Mouse (Mus musculus): ENCODE data around the gene Xpr1.

Xpr1 gene

GRCm38 (mm10) chr1:155408577-155408966, 8.6 kb downstream of the Xpr1 start:
- ATAC-seq (ENCODE audit: insufficient number of reproducible peaks, low FRiP score, low TSS enrichment) = no peak

GRCm38 (mm10) chr1:155407697-155408576, 9.3 kb downstream of the Xpr1 start:
- ATAC-seq (ENCODE audit: insufficient number of reproducible peaks, low FRiP score, low TSS enrichment) = no peak

GRCm38 (mm10) chr1:155400056-155400455, 17.2 kb downstream of the Xpr1 start:
- no peak for ATAC-seq (ENCODE audit: insufficient number of reproducible peaks, low FRiP score, low TSS enrichment)

- ATAC-seq (ENCODE audit: insufficient number of reproducible peaks, low FRiP score, low TSS enrichment) = no peak
These were observed 22.4 kb downstream of the Xpr1 start for GRCm38 (mm10) chr1:155394829-155395228.

- no peak for ATAC-seq (ENCODE audit: insufficient number of reproducible peaks, low FRiP score, low TSS enrichment)
These were observed 23.2 kb downstream of the Xpr1 start for GRCm38 (mm10) chr1:155394021-155394420.

- no peak for ATAC-seq (ENCODE audit: insufficient number of reproducible peaks, low FRiP score, low TSS enrichment)
These were observed 24.4 kb downstream of the Xpr1 start for GRCm38 (mm10) chr1:155392825-155393224.

- ATAC-seq (ENCODE audit: insufficient number of reproducible peaks, low FRiP score, low TSS enrichment) = no peak
These were observed 25.7 kb downstream of the Xpr1 start for GRCm38 (mm10) chr1:155391537-155391936.

- no peak for ATAC-seq (ENCODE audit: insufficient number of reproducible peaks, low FRiP score, low TSS enrichment)
These were observed 28.8 kb downstream of the Xpr1 start for GRCm38 (mm10) chr1:155388418-155388817.

GRCm38 (mm10) chr1:155386551-155386950, 30.7 kb downstream of the Xpr1 start:
- ATAC-seq (ENCODE audit: insufficient number of reproducible peaks, low FRiP score, low TSS enrichment) = no peak

- ATAC-seq (ENCODE audit: insufficient number of reproducible peaks, low FRiP score, low TSS enrichment) = no peak
These were observed 33.6 kb downstream of the Xpr1 start for GRCm38 (mm10) chr1:155383319-155384302.

- no peak for ATAC-seq (ENCODE audit: insufficient number of reproducible peaks, low FRiP score, low TSS enrichment)
These were observed 35.3 kb downstream of the Xpr1 start for GRCm38 (mm10) chr1:155381931-155382330.

- no peak for ATAC-seq (ENCODE audit: insufficient number of reproducible peaks, low FRiP score, low TSS enrichment)
These were observed 37.9 kb downstream of the Xpr1 start for GRCm38 (mm10) chr1:155379289-155379688.

GRCm38 (mm10) chr1:155372821-155373220, 44.4 kb downstream of the Xpr1 start:
- no peak for ATAC-seq (ENCODE audit: insufficient number of reproducible peaks, low FRiP score, low TSS enrichment)

- no peak for ATAC-seq (ENCODE audit: insufficient number of reproducible peaks, low FRiP score, low TSS enrichment)
These were observed 47.0 kb downstream of the Xpr1 start for GRCm38 (mm10) chr1:155370075-155370658.

GRCm38 (mm10) chr1:155366366-155366765, 50.8 kb downstream of the Xpr1 start:
- ATAC-seq (ENCODE audit: insufficient number of reproducible peaks, low FRiP score, low TSS enrichment) = no peak

- no peak for ATAC-seq (ENCODE audit: insufficient number of reproducible peaks, low FRiP score, low TSS enrichment)
These were observed 55.6 kb downstream of the Xpr1 start for GRCm38 (mm10) chr1:155361502-155362126.

GRCm38 (mm10) chr1:155353096-155353495, 64.1 kb downstream of the Xpr1 start:
- ATAC-seq (ENCODE audit: insufficient number of reproducible peaks, low FRiP score, low TSS enrichment) = no peak

GRCm38 (mm10) chr1:155351527-155351926, 65.7 kb downstream of the Xpr1 start:
- no peak for ATAC-seq (ENCODE audit: insufficient number of reproducible peaks, low FRiP score, low TSS enrichment)

GRCm38 (mm10) chr1:155348491-155348890, 68.7 kb downstream of the Xpr1 start:
- ATAC-seq (ENCODE audit: insufficient number of reproducible peaks, low FRiP score, low TSS enrichment) = no peak

- no peak for ATAC-seq (ENCODE audit: insufficient number of reproducible peaks, low FRiP score, low TSS enrichment)
These were observed 69.9 kb downstream of the Xpr1 start for GRCm38 (mm10) chr1:155347339-155347738.

All from cerebellum, adult (tissue).